Mouse (Mus musculus) Muller cell, postnatal 12 days (primary cell): ENCODE measurements around the gene Tars.

Source experiments
- DNase-seq: peaks from one replicate; pipeline ENCODE4 v3.0.0-alpha.2; 2015; ENCODE audit errors: inconsistent ontology term

The Tars gene

GRCm38 (mm10) chr15:11361824-11362223 lies 37.6 kb downstream of the Tars start:
- peak; percentile 19 for DNase-seq

GRCm38 (mm10) chr15:11360888-11361287 lies 38.6 kb downstream of the Tars start:
- DNase-seq = no peak

GRCm38 (mm10) chr15:11357501-11357900 lies 42.0 kb downstream of the Tars start:
- no peak for DNase-seq

- no peak for DNase-seq
Measured at GRCm38 (mm10) chr15:11355865-11356264, 43.6 kb downstream of the Tars start.

GRCm38 (mm10) chr15:11339467-11340180 lies 59.8 kb downstream of the Tars start:
- peak; percentile 94 for DNase-seq
